Mouse (Mus musculus): ENCODE data around the gene Coq3. TPM values are rescaled to one million over a fixed set of nuclear protein-coding genes. Genes with fewer than 3 reads are reported as not detected.

The Coq3 gene
- polyA plus RNA-seq (2012; rRNA removed), result 5.9 and 7.0 TPM in 2 replicates

GRCm38 (mm10) chr4:21879565-21880220 lies at the start of gene Coq3:
Coq3 (plus strand) TSS chr4:21879673.

GRCm38 (mm10) chr4:21847481-21848286 lies 31.8 kb upstream of the Coq3 start, which contains the start of gene Pnisr:
Pnisr (plus strand) TSS chr4:21847583.

DNA sequence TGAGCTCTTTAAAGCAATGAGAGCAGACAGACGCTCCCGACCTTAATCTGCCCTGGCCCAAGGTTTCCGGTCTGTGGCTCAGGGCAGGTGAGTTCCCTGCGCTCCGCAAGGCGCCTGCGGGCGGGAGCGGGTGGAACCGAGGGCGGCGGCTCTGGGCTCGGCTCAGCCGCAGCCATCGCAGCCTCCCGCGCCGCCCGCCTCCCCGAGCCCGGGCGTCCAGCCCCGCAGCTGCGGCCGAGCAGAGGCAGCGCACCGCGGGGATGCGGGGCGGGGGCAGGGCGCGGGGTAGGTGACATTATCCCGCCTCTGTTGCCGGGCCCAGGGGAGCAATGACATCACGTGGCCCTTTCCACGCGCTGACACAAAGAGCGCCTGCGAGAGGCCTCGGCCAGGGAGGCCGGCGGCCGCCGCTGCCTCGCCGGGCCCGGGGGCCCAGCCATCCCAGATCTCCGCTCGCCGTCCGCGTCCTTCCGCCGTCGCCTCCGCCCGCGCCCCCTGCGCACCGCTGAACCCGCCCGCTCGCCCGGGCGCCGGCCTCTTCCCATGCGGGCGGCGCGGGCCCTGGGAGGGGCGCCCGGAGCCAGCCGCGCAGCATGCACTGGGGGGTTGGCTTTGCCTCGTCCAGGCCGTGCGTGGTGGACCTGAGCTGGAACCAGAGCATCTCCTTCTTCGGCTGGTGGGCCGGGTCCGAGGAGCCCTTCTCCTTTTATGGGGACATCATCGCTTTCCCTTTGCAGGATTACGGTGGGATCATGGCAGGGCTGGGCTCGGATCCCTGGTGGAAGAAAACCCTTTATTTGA lies 51.7 kb downstream of the Coq3 start, which contains the start of gene Faxc:
Gene Faxc, plus strand, starts transcription at position 359 of the 801 bp plus-strand sequence.

Other genes with a start within 250 kb of the Coq3 start
- gene Prdm13, start 193.7 kb upstream of the Coq3 start, polyA plus RNA-seq (2012; rRNA removed), result 2.5 and 5.3 TPM in 2 replicates
- gene Ccnc, start 152.0 kb upstream of the Coq3 start, polyA plus RNA-seq (2012; rRNA removed), result 18.7 and 30.0 TPM in 2 replicates
- 14.9 and 16.4 TPM in 2 replicates for gene Usp45, start 112.5 kb upstream of the Coq3 start, polyA plus RNA-seq (2012; rRNA removed)
- 14.0 and 15.4 TPM in 2 replicates for gene Tstd3, start 112.5 kb upstream of the Coq3 start, polyA plus RNA-seq (2012; rRNA removed)
- gene Pnisr, start 32.1 kb upstream of the Coq3 start, polyA plus RNA-seq (2012; rRNA removed), result 292 and 320 TPM in 2 replicates
- 20.1 and 27.9 TPM in 2 replicates for gene Faxc, start 51.7 kb downstream of the Coq3 start, polyA plus RNA-seq (2012; rRNA removed)